Mouse (Mus musculus) granulocyte monocyte progenitor cell, adult 5-6 weeks (primary cell): ENCODE results near the gene Lrrc4b. TPM values are rescaled to one million over a fixed set of nuclear protein-coding genes. Genes with fewer than 3 reads are reported as not detected.

Source experiments
- ATAC-seq: replicated peaks from 2 replicates; pipeline ENCODE4 v1.8.0; 2016; ENCODE audit warnings: mild to moderate bottlenecking, moderate TSS enrichment, inconsistent platforms; ENCODE audit not compliant: poor library complexity, severe bottlenecking
- total RNA-seq, 2 experiments: library from RNA; stranded (forward) in 1 of 2; stranded (reverse) in 1 of 2; fragments of 200-712, 200-1000 nt in 1 of 2; fragments of >200 nt in 1 of 2; fragmentation: Nextera tagmentation in 1 of 2; gene quantifications; 2 replicates each; pipeline ENCODE4 v1.2.3; 2014 to 2017

The Lrrc4b gene
- total RNA-seq (2014; fragmentation: Nextera tagmentation) (not detected in 2 replicates), total RNA-seq (2017) (not detected in 2 replicates)

DNA sequence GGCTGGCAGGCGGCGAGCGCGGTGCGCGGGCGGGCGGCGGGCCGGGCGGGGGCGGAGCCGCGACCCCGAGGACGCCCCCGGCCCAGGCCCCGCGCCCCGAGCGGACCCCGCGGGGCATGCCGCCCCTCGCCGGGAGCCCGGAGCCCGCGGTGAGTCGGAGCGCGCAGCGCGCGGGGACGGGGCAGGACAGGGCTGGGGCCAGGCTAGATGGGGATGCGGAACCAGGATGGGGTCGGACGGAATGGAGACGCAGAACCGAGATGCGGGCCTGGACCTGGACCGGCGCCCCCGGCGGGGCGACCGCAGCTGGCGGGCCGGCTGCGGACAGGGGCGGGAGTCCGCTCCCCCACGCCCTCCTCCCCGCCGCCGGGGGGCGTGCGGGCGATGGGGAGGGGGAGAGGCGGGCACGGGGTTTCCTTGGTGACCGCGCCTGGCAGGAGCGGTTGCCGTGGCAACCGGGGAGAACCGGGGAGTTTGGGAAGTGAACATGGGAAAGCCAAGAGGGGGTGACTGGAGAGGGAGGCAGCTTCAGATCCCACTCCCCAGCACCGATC lies at the start of gene Lrrc4b:
Lrrc4b (plus strand) TSS at position 51 of the 554 bp plus-strand sequence.
- ATAC-seq, result no peak

GRCm38 (mm10) chr7:44382541-44382940 lies 46.3 kb upstream of the Lrrc4b start:
- ATAC-seq, result no peak

GRCm38 (mm10) chr7:44383980-44384715 lies 44.7 kb upstream of the Lrrc4b start, which contains the start of gene Syt3:
TSS of gene Syt3 (plus strand) at chr7:44384102.
- peak; percentile 81 for ATAC-seq

DNA sequence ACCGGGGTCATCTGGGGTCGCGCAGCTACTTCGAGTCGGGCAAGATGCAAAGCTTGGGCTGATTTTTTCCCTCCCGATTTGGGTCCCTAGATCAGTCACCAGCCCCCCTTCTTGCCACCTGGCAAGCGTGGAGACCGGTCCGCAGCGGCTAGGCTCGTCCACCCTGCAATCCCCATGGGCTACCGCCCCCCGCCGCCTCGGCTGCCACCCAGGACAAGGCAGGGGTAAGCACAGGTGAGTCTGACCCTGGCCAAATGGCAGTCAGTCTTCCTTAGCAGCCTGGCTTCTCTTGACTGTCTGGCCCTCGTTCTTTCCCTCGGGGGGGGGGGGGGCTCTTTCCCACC lies 44.1 kb upstream of the Lrrc4b start:
- ATAC-seq, result peak; percentile 15; the same call in 1 of the 2 replicates

GRCm38 (mm10) chr7:44385720-44386119 lies 43.1 kb upstream of the Lrrc4b start, which contains the start of gene 1700008O03Rik:
TSS of gene 1700008O03Rik (minus strand) at chr7:44385820.
- no peak for ATAC-seq

GRCm38 (mm10) chr7:44391831-44392230 lies 37.0 kb upstream of the Lrrc4b start:
- ATAC-seq, result no peak

GRCm38 (mm10) chr7:44392341-44392740 lies 36.5 kb upstream of the Lrrc4b start:
- ATAC-seq, result no peak

- no peak for ATAC-seq
Measured at GRCm38 (mm10) chr7:44393284-44393683, 35.5 kb upstream of the Lrrc4b start.

DNA sequence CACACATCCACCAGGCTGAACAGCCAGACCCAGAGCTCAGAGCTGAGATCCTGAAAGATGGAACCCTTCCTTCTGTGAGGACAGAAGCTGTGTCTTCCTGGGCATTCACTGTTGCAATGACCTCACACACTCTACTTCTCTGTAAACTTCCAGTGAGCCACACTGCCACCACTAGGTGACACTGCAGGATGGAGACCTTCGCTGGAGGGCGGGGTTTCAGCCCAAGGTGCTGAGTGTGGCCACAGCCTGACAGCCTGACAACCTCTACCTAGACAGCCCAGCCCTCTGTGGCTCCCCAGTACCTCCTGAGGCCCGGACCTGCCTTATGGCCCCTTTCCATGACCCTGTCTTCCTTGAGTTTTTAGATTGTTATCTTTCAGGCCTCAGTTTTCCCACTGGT lies 30.2 kb upstream of the Lrrc4b start:
- peak; percentile 78 for ATAC-seq

GRCm38 (mm10) chr7:44401673-44402072 lies 27.1 kb upstream of the Lrrc4b start:
- ATAC-seq, result peak; percentile 61

DNA sequence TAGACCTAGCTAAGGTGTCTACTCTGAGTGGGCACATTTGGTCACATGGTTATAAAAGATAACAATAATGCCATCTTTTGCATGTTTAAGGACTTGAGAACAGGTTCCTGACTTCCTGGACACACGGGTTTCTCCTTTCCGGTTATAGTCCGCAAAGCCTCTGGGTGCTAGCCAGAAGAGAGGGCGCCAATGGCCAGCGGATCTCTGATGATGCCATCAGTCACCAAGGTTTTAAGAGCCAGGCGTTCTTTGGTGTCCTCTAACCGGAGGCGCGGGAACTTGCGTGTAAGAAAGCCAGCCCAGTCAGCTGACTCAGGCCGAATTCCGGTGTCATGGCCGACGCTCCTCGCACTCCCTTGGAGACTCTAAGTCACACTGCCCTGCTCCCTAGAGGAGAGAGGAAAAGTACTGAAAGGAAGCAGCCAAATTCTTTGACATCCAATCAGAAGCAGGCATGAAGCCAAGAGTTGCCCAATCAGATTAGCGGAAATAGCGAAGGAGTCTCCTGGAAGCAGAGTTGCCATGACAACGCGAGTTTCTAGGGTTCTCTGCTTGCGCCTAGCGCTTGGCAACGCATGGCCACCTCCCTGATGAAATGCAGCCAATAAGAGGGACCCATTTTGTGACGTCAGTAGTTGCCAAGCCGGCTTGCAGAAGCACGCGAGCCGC lies 23.3 kb upstream of the Lrrc4b start:
- ATAC-seq, result peak; percentile 76

DNA sequence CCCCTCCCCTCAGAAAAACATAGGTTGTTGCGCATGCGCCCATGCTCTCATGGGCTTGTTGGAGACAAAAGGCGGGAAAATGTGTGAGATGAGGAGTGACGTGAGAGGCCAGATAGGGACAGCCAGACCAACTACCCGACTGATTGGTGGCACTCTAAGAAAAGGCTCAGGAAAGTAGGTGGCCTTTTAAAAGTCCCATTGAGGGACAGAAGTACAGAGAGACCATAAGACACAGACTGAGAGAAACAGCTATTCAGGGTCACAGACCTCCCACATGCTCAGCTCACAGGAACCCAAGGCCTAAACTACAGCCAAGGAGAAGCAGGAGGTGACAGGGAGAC lies 22.8 kb upstream of the Lrrc4b start:
- no peak for ATAC-seq

DNA sequence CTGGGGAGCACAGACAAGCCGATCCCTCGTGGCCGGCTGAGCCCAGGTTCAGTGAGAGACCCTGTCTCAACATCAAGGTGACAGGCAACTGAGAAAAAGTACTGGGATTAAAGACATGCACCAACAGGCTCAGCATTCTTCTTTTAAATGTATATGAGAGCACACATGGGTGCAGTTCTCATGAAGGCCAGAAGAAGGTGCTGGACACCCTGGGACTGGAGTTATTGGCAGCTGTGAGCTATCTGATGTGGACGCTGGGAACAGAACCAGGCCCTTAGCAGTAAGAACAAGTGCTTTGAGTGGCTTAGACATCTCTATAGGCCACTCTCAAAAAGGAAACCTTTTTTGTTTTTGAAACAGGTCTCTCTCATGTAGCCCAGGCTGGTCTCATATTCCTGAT lies 17.7 kb upstream of the Lrrc4b start:
- no peak for ATAC-seq

GRCm38 (mm10) chr7:44413307-44413706 lies 15.5 kb upstream of the Lrrc4b start:
- no peak for ATAC-seq

- no peak for ATAC-seq
Measured at GRCm38 (mm10) chr7:44427666-44428065, 1.2 kb upstream of the Lrrc4b start.

- ATAC-seq, result peak; percentile 28
Measured at GRCm38 (mm10) chr7:44428171-44428950, 457 bp upstream of the Lrrc4b start.

GRCm38 (mm10) chr7:44429534-44430488 lies 993 bp downstream of the Lrrc4b start:
- ATAC-seq, result peak; percentile 54

- no peak for ATAC-seq
Measured at GRCm38 (mm10) chr7:44432550-44432949, 3.7 kb downstream of the Lrrc4b start.

DNA sequence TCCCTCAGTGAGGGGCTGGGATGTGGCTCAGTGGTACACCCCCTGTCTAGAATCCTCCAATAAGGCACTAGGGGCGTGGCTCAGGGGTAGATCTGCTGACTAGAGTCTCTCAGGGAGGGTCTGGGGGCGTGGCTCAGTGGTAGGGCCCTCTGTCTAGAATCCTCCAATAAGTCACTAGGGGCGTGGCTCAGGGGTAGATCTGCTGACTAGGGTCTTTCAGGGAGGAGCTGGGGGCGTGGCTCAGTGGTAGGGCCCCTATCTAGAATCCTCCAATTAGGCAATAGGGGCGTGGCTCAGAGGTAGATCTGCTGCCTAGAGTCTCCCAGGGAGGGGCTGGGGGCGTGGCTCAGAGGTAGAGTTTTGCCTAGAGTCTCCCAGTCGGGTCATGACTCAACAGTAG lies 4.6 kb downstream of the Lrrc4b start:
- ATAC-seq, result peak; percentile 37

DNA sequence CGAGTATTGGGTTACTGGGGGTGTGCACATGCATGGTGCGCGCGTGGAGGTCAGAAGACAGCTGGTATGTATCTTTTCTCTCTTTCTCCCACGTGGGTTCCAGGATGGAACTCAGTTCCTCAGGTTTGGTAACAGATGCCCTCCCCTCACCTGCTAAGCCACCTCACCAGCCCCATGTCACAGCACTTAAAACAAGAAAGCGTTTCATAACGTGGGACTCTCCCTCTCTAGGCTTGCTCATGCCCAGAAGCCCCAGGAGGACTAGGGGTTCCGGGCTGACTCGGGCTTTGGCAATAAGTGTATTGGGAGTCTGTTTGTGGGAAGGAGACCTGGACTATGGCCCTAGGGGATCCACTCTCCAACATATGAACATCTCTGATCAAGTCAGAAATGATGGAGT lies 5.3 kb downstream of the Lrrc4b start:
- ATAC-seq, result no peak
